Mouse (Mus musculus) naive thymus-derived CD4-positive, alpha-beta T cell, adult 2 months (primary cell): ENCODE results near the gene Ms4a3.

Experiments used
- DNase-seq: peaks from one replicate; pipeline ENCODE4 v3.0.0-alpha.2; 2011; ENCODE audit warnings: low read depth

Gene Ms4a3

DNA sequence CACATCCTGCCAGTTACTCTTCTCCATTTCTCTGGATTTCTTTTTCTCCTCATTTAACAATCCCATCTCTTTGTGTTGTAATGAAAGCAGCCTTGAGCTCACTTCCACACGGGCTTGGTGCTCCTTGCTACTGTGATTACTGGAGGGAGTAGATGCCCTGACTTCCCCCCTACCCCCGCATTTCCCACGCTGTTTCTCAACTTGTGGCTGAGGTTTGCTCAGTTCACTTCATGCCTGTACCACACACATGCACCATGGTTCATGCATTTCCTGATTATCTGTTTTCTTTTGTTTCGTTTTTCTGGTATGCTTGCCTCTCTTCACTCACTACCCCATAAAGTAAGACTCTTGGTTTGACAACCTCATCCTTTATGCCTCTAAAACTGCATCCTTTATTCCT, 51.4 kb downstream of the Ms4a3 start:
- DNase-seq = peak; percentile 71
